Mouse (Mus musculus): ENCODE data around the gene Krt8. TPM values are rescaled to one million over a fixed set of nuclear protein-coding genes. Genes with fewer than 3 reads are reported as not detected.
A peak's percentile ranks its signal among the peaks of the same experiment; 100 is the strongest.

Krt8 gene
- total RNA-seq, 2 experiments from 2014 or later, result 0.31 to 1.6 TPM

DNA sequence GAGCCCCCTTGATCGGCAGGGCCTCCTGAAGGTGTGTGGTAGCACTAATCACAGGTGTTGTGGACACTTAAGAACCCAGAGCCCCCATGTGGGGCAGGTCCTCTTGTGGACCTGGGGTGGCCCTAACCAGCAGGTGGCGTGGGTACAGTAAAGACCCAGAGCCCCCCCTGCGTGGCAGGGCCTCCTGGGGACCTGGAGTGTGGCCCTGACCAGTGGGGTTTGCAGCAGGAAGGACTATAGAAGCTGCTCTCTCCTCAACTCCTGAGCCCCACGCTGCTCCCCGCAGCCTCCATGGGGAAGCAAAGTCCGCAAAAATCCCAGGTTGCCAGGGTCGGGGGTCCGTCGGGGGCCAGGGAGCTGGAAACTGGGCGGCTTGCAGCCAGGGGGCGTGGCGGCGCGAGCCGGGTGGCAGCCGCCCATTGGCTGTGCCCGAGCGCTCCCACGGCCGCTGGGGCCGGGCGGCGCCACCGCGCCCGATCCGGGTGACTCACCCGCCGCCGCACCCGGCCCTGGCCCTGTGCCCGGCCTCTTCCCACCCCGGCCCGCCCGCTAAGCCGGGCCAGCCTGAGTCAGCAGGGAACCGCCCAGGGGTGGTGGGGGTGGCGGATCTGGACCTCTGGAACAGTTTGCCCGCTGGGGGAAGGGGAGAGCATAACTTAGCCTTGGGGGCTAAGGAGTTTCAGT, 27.1 kb downstream of the Krt8 start:
- peak; percentile 49 to 54 for DNase-seq (ENCODE audit: low spot score in 2 of 2)

DNA sequence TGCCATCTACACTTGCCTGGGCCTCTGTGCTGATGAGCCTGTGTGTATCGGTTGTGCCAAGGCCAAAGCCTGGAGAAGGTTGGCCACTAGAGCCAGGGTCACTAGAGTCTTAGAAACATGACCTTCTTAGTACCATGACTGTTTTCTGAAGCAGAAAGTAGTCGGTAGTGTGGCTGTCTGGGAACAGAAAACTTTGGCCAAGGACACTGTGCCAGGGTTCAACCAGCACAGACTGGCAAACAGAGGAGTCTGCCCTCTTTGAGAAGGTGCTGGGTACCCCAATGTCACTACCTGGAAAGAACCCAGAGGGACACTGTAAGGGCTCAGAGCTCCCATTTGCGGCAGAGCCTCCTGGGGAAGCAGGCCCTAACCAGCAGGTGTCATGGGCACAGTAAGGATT, 27.6 kb downstream of the Krt8 start:
- DNase-seq (ENCODE audit: low spot score in 2 of 2), result no peak

DNA sequence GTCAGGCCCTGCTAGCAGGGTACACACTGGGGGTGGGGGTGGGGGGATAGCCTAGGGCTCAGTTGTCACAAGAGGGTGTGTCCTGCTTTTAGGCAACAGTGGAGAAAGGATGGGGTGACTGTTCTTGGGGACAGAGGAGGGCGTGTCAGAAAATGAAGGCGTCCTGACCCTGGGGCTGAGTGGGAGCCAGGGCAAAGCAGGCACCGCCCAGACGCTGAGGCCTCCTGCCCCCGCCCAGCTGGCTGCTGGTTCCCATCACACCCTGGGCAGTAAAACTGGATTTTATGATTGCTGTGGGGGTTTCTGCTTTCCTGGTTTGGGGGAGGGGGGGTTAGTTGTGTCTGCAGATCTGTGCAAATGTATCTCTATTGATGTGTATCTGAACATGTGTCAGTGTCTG, 28.3 kb downstream of the Krt8 start:
- DNase-seq (ENCODE audit: low spot score in 2 of 2), result no peak

DNA sequence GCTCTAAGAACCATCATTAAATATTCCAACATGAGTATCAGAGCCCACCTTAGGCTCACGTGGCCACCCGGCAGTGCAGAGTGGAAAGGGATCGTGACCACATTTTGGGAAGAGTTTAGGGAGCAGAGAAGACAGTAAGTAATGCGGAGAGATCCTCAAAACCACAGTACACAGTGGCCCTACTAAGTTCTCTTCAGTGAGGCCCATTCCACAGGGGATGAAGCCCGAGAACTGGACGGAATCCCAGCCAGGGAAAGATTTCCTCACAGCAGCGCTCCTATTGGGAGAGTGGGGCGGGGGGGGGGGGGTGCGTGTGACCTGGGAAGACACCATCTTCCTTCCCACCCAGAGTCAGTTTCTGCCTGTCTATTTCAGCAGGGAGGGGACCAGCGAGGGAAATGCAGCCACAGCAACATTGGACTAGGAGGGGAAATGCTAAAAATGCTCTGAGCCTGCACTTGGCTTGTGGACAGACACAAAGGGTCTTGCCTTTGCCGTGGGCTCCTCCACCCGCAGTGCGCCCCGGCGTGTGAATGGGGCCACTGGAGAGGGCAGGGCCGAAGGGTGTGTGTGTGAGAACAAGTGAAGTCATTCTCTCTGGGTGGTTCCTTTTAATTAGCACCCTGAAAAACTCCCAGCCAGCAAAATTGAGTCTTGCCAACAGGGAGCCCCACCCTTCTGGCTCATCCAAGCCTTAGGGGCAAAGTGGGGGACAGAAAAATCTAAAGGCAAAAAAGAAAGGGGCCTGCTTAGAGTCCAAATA, 30.0 kb downstream of the Krt8 start:
- DNase-seq (ENCODE audit: low spot score in 2 of 2), result no peak

DNA sequence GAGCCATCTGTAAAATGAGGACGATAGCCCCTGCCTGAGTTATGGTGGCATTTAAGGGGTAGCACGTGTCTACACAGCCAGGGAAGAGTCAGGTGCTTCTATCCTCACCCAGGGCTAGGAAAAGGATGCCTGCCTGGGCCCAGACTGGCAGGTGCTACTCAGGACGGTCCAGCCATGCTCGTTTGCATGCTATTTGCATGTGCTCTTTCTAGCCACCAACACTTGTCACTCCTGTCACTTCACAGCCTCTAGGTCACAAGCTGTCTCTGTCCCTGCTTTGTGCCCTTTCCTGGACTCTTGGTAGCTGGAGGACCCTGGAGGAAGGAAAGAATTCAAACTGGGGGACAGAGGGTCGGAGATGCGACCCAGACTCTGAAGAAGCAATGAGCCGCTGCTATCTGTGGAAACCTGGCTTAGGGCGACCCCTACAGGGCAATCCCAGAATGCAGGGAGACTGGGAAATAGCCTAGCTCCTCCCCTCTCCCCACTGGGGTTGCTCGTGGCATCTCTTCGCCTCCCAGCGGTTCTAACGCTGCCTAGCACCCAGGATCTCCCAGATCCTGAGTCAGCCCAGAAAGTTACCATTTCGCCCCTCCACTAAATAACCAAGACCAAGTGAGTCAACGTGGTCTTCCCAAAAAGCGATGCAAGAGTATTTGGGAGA, 30.7 kb downstream of the Krt8 start:
- peak; percentile 98 for DNase-seq (ENCODE audit: low spot score in 2 of 2)

DNA sequence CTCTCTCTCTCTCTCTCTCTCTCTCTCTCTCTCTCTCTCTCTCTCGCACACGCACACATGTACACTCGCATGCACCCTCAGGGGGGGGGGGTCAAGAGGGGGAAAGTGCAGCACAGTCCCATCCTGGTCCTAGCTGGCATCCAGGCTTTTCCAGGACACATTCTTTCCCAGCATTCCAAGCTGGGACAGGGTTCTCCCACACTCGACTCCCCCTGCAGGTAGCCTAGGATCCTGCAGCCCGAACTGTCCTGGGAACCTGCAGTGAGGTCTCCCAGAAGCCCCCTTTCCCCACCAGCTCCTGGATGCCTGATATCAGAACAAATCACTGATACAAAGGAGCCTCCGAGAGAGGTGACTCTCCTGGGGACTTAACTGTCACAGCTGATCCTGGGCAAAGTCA, 33.7 kb downstream of the Krt8 start:
- no peak for DNase-seq (ENCODE audit: low spot score in 2 of 2)

DNA sequence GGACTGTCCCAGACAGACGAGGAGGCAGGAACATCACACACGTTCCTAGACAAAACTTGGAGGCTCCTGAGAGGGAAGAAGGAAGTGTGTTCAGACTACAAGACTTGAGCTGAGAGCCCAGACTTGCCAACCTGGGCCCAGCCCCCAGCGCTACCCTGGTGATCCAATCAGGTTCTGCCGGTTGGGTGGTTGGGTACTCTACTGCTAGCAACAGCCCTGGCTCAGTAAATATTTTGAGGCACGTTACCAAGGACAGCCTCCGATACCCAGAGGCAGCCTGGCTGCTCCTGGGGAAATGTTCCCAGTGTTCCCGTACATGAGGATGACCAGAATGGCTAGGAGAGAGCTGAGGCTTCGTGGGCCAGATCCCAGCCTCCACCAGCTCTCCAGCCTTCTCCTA, 37.5 kb downstream of the Krt8 start:
- no peak for DNase-seq (ENCODE audit: low spot score in 2 of 2)

DNA sequence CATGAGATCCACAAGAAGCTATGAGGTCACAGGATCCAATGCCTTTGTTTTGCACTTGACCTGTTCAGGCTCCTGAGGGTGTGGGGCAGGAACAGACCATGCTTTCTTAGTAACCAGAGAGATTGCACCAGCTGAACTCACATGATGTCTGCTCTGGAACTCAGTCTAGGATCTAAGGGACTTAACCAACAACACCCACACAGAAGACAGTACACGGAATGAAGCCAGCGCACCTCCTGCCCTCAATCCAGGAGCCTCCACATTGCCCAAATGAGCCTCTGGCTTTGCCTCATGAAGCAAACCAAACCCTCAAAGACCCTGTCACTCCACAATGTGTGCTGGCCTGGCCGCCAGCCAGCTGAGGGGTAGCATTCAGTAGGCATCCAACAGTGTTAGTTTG, 45.4 kb downstream of the Krt8 start:
- DNase-seq (ENCODE audit: low spot score in 2 of 2), result no peak

DNA sequence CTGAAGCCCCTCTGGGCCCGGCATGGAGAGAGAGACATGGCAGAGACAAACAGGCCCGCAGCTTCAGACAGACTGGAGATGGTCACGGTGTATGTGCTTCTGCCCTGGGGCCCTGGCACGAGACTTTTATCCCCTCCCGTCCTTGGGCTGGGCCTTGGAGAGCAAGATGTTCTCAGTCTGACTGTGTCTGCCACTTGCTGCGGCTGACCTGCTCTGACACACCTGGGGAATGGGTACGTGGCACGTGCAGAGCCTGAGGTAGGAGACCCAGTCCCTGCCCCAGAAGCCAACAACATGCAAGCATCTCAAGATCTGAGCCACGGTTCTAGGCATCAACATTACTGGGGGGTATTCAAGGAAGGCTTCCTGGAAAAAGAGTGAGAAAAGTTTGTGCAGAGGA, 50.1 kb downstream of the Krt8 start, which contains the start of gene Krt78:
Krt78 (minus strand) TSS at position 101 of the 400 bp plus-strand sequence.
- no peak for DNase-seq (ENCODE audit: low spot score in 2 of 2)

DNA sequence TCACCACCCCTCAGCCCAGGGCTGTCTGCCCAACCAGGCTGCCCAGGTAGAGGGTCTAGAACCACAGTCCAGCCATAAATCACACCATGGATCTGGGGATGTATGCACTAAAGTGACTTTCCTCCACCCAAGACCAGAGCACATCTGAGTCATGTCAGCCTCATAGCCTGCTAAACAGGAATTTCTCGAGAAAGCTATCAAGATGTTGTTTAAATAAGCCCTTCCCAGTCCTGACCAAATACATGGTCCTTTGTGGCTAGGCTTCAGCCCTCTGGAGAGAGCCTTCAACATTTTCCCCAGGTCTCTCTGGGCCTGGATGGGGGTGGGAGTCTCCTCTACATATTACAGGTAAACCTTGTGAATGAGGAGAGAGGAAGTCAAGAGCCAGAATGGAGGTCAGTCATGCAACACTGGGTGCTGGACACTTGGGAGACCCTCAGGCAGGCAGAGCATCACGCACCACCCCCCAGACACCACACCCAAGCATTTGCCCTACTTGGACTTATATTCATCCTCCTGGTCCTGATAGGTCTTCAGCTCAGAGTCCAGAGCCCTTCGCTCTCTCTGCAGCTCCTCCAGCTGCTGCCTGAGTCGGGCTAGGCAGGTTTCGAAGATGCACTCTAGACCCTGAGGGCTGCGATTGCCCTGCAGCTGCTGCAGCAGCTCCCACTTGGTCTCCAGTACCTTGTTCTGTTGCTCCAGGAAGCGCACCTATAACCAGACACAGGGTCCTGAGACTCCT, 51.4 kb downstream of the Krt8 start:
- no peak for DNase-seq (ENCODE audit: low spot score in 2 of 2)

Other genes with a start within 250 kb of the Krt8 start
- gene Krt72, start 218.0 kb downstream of the Krt8 start, total RNA-seq (2021), result not detected
- 1 to 10 TPM; 7.7 to 8.2 TPM for gene Krt73, start 202.1 kb downstream of the Krt8 start, total RNA-seq (2021)
- gene Krt2, start 186.3 kb downstream of the Krt8 start, total RNA-seq (2021), result 1 to 10 TPM; 2.6 to 3.7 TPM
- 1 to 10 TPM; 3.4 to 4.4 TPM for gene Krt1, start 153.7 kb downstream of the Krt8 start, total RNA-seq (2021)
- 1 to 10 TPM; 7.2 to 9.4 TPM for gene Krt77, start 134.8 kb downstream of the Krt8 start, total RNA-seq (2021)
- not detected for gene Krt76, start 111.6 kb downstream of the Krt8 start, total RNA-seq (2021)
- not detected for gene Krt4, start 79.7 kb downstream of the Krt8 start, total RNA-seq (2021)
- under 1 TPM in 1 of 2 experiments, not detected in 1; 0.44 TPM for gene Krt79, start 64.2 kb downstream of the Krt8 start, total RNA-seq (2021)
- not detected for gene Krt78, start 50.2 kb downstream of the Krt8 start, total RNA-seq (2021)
- 1 to 10 TPM in 1 of 2 experiments, under 1 TPM in 1; 0.45 to 3.4 TPM for gene Krt18, start 23.7 kb upstream of the Krt8 start, total RNA-seq (2021)
- gene Eif4b, start 69.3 kb upstream of the Krt8 start, total RNA-seq (2021), result 100 to 1,000 TPM; 179 to 184 TPM
- 10 to 100 TPM; 10.0 to 15.8 TPM for gene Tns2, start 95.9 kb upstream of the Krt8 start, total RNA-seq (2021)
- 100 to 1,000 TPM; 163 to 164 TPM for gene Spryd3, start 131.8 kb upstream of the Krt8 start, total RNA-seq (2021)
- gene Igfbp6, start 139.9 kb upstream of the Krt8 start, total RNA-seq (2021), result 1 to 10 TPM; 3.0 to 4.0 TPM
- gene Soat2, start 146.0 kb upstream of the Krt8 start, total RNA-seq (2021), result not detected
- gene Zfp740, start 198.8 kb upstream of the Krt8 start, total RNA-seq (2021), result 10 to 100 TPM; 69.8 to 76.3 TPM
- 10 to 100 TPM; 40.5 to 42.4 TPM for gene Csad, start 200.2 kb upstream of the Krt8 start, total RNA-seq (2021)
- gene Itgb7, start 227.5 kb upstream of the Krt8 start, total RNA-seq (2021), result 1 to 10 TPM; 2.1 to 4.2 TPM

Data from layer of hippocampus, postnatal 14 days (tissue).